Mouse (Mus musculus) heart, postnatal 0 days (tissue): ENCODE data around the gene Dlst. TPM values are rescaled to one million over a fixed set of nuclear protein-coding genes. Genes with fewer than 3 reads are reported as not detected.
A peak's percentile ranks its signal among the peaks of the same experiment; 100 is the strongest.

Experiments used
- ATAC-seq: fragments of 200-750 bp; cut with Nextera tagmentation; 2 replicates; pipeline ENCODE4 v1.8.0; 2017; ENCODE audit warnings: low read depth, moderate number of reproducible peaks, moderate library complexity; ENCODE audit not compliant: insufficient read depth
- DNase-seq: peaks from one replicate; pipeline ENCODE4 v3.0.0-alpha.2; 2016; ENCODE audit warnings: low spot score
- H3K27ac ChIP-seq: fragments of 300-500 bp; sonication (generic); 2 replicates; pipeline ENCODE4 v1.5.1; 2014; ENCODE audit warnings: low read depth, mild to moderate bottlenecking
- H3K27me3 ChIP-seq: fragments of 300-500 bp; sonication (generic); 2 replicates; pipeline ENCODE4 v1.6.1; 2014; ENCODE audit warnings: low read length, mixed read lengths; ENCODE audit not compliant: control insufficient read depth, insufficient read depth
- H3K36me3 ChIP-seq: fragments of 300-500 bp; sonication (generic); replicated peaks from 2 replicates; pipeline ENCODE4 v1.6.1; 2014; ENCODE audit warnings: low read length, mixed read lengths; ENCODE audit not compliant: control insufficient read depth, insufficient read depth
- H3K4me1 ChIP-seq: fragments of 300-500 bp; sonication (generic); 2 replicates; pipeline ENCODE4 v1.6.1; 2014; ENCODE audit warnings: antibody characterized with exemption; ENCODE audit not compliant: control insufficient read depth, insufficient read depth
- H3K4me2 ChIP-seq: fragments of 300-500 bp; sonication (generic); 2 replicates; pipeline ENCODE4 v1.6.1; 2014; ENCODE audit warnings: low read depth, mild to moderate bottlenecking, low read length, moderate library complexity
- H3K4me3 ChIP-seq: fragments of 300-500 bp; sonication (generic); 2 replicates; pipeline ENCODE4 v1.5.1; 2014; ENCODE audit warnings: low read depth, low read length
- H3K9ac ChIP-seq: fragments of 300-500 bp; sonication (generic); replicated peaks from 2 replicates; pipeline ENCODE4 v1.6.1; 2014; ENCODE audit warnings: low read depth, low read length, mixed read lengths
- H3K9me3 ChIP-seq: fragments of 300-500 bp; sonication (generic); replicated peaks from 2 replicates; pipeline ENCODE4 v1.6.1; 2016; ENCODE audit warnings: low read length; ENCODE audit not compliant: control insufficient read depth
- CTCF ChIP-seq: IDR thresholded peaks from 2 replicates; pipeline ENCODE4 v1.5.1; 2016; ENCODE audit warnings: antibody characterized with exemption, control low read depth, low read depth
- EP300 ChIP-seq: IDR thresholded peaks from 2 replicates; pipeline ENCODE4 v1.6.1; 2016; ENCODE audit warnings: antibody characterized with exemption, low read depth
- WGBS: fragments of 180-500 bp; shearing (Covaris S2); extraction: QIAGEN DNeasy Blood & Tissue Kit; methylation state at CpG from one replicate; pipeline ENCODE4 v1.1.7; 2014; 5-methylcytosine and 5-hydroxymethylcytosine counted together
- polyA plus RNA-seq: library from polyadenylated mRNA; unstranded; fragments of >200 nt; fragmentation: Nextera tagmentation; extraction: Ambion mirVana; gene quantifications from 2 replicates; pipeline ENCODE4 v1.2.1, GENCODE M21; 2015
- total RNA-seq: library from RNA; depleted of rRNA; stranded (reverse); fragments of >200 nt; gene quantifications from 2 replicates; pipeline ENCODE4 v1.2.3, GENCODE M21; 2014; ENCODE audit warnings: low replicate concordance

The Dlst gene
- total and polyA plus RNA-seq, 2 experiments from 2014 or later, result 269 to 341 TPM

- DNase-seq, result no peak
- H3K4me2 ChIP-seq, result no peak overlapping the region
- H3K27me3 ChIP-seq, result no peaks in the 10 kb centered on the region
- TF ChIP-seq EP300, result no peak
- H3K4me3 ChIP-seq, result no peak overlapping the region
- H3K4me1 ChIP-seq, result no peaks in the 10 kb centered on the region
- peaks cover 90% of the 10 kb centered on the region for H3K36me3 ChIP-seq
- 86% methylated on average over 8 of the region's 8 CpGs for WGBS
- ATAC-seq, result no peak
- no peak overlapping the region for H3K9ac ChIP-seq
- H3K9me3 ChIP-seq, result no peaks in the 10 kb centered on the region
- no peak overlapping the region for H3K27ac ChIP-seq
Observed at GRCm38 (mm10) chr12:85126986-85127603, 16.5 kb downstream of the Dlst start.

- Histone ChIP-seq H3K27ac (no peak overlapping the region), H3K4me1 (no peaks in the 10 kb centered on the region), H3K4me3 (no peak overlapping the region), H3K27me3 (no peaks in the 10 kb centered on the region), H3K9ac (no peak overlapping the region), H3K9me3 (no peaks in the 10 kb centered on the region), H3K4me2 (no peak overlapping the region), H3K36me3 (peaks cover 89% of the 10 kb centered on the region)
- no peak for TF ChIP-seq EP300
- no peak for TF ChIP-seq CTCF
- WGBS, result 62% methylated on average over 9 of the region's 9 CpGs
- DNase-seq (peak; percentile 12), ATAC-seq (peak; percentile 44)
Observed at GRCm38 (mm10) chr12:85129426-85129978, 18.9 kb downstream of the Dlst start.

GRCm38 (mm10) chr12:85131361-85131760 lies 20.7 kb downstream of the Dlst start:
- no peak overlapping the region for H3K4me3 ChIP-seq
- peaks cover 86% of the 10 kb centered on the region for H3K36me3 ChIP-seq
- H3K9ac ChIP-seq, result no peak overlapping the region
- 85% methylated on average over 6 of the region's 6 CpGs for WGBS
- no peak for TF ChIP-seq CTCF
- no peaks in the 10 kb centered on the region for H3K9me3 ChIP-seq
- H3K4me2 ChIP-seq, result no peak overlapping the region
- DNase-seq, result no peak
- H3K27ac ChIP-seq, result no peak overlapping the region
- ATAC-seq, result no peak
- H3K4me1 ChIP-seq, result peaks cover 5% of the 10 kb centered on the region; the same call in 1 of the 2 replicates
- H3K27me3 ChIP-seq, result no peaks in the 10 kb centered on the region

- no peak overlapping the region for H3K27ac ChIP-seq
- H3K9ac ChIP-seq, result no peak overlapping the region
- DNase-seq (no peak), ATAC-seq (no peak)
- H3K4me1 ChIP-seq, result peaks cover 5% of the 10 kb centered on the region; the same call in 1 of the 2 replicates
- 73% methylated on average over 8 of the region's 8 CpGs for WGBS
- TF ChIP-seq EP300 (no peak), CTCF (no peak)
- no peaks in the 10 kb centered on the region for H3K9me3 ChIP-seq
- no peak overlapping the region for H3K4me2 ChIP-seq
- H3K27me3 ChIP-seq, result no peaks in the 10 kb centered on the region
- H3K4me3 ChIP-seq, result no peak overlapping the region
- H3K36me3 ChIP-seq, result peaks cover 61% of the 10 kb centered on the region
Observed at GRCm38 (mm10) chr12:85134043-85134794, 23.6 kb downstream of the Dlst start.

GRCm38 (mm10) chr12:85135513-85136470 lies 25.2 kb downstream of the Dlst start:
- Histone ChIP-seq H3K9ac (no peak overlapping the region), H3K4me2 (no peak overlapping the region), H3K4me1 (peaks cover 5% of the 10 kb centered on the region; the same call in 1 of the 2 replicates), H3K27me3 (no peaks in the 10 kb centered on the region), H3K9me3 (no peaks in the 10 kb centered on the region), H3K27ac (no peak overlapping the region), H3K36me3 (peaks cover 45% of the 10 kb centered on the region), H3K4me3 (no peak overlapping the region)
- WGBS, result 63% methylated on average over 19 of the region's 19 CpGs
- TF ChIP-seq CTCF (no peak), EP300 (no peak)
- peak; percentile 34; the same call in 1 of the 2 replicates for ATAC-seq
- peak; percentile 19 for DNase-seq
